Mouse (Mus musculus) cerebellum, adult 9-10 months (tissue): ENCODE data around the gene Lpin1.
A peak's percentile ranks its signal among the peaks of the same experiment; 100 is the strongest.

Source experiments
- DNase-seq: peaks from one replicate; pipeline ENCODE4 v3.0.0; 2022

The Lpin1 gene

DNA sequence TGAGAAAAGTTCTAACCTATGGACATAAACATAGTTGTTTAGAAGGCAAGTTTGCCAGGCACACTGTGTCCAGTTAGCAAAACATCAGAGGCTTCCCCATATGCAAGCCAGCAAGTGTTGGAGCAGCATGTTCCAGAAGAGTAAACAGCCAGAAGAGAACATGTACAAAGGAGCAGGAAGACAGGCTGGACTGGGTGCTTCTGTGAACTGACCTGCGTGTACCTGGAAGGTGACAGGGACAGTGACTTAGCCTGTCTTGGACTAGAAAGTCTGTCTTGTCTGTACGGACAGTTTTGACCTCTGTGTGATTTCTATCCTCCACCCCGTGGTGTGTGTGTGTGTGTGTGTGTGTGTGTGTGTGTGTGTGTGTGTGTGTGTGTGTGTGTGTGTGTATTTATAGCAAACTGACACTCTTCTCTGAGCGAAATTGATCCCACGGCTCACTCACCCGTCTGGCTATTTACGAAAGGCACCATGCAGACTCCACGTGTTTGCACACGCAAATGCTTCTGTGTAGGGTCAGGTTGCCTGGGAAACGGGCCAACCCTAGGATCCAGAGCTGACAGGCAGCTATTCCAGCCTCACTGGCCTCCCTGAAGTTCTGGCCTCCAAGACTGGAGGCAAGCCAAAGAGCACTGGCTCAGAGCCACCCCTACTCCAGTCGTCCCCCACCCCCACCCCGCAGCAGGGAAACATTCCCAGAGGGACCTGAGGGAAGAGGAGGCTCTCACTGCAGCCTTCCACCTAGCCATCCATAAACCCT is 7.9 kb upstream of the Lpin1 start:
- peak; percentile 44 for DNase-seq

DNA sequence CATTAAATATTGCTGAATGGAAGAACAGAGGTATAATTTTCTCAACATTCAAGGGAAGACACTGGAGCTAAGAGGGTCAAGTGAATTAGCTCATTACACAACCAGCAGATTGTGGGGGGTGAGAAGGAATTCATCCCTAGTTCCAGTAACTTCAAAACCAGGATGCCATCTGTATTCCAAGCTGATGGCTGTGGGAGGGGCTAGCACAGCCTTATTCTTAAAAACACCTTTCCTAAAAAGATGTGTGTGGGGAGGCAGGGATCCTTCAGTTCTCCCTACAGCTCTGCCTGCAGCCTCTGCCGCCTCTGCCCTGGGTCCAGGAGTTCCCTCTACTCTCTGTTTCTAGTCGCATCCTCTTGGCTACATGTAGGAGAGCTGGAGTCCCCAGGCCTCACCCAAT is 5.0 kb upstream of the Lpin1 start:
- no peak for DNase-seq

DNA sequence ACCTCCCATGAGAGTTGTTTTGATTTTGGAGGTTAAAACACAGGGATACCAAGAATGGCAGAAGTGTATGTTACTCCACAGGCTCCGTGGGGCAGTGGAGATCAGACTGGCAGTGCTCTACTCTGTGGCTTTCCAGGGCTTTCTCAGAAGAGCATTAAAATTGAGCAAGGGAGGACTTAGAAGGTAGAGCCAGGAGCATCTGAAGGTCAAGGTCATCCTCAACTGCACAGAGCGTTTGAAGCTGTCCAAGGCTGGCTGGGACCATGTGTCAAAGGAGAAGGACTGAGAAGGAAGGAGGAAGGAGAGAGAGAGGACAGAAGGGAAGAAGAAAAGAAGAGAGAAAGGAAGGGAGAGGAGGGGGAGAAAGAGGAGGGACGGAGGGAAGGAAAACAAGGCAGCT is 3.8 kb upstream of the Lpin1 start:
- DNase-seq: no peak

DNA sequence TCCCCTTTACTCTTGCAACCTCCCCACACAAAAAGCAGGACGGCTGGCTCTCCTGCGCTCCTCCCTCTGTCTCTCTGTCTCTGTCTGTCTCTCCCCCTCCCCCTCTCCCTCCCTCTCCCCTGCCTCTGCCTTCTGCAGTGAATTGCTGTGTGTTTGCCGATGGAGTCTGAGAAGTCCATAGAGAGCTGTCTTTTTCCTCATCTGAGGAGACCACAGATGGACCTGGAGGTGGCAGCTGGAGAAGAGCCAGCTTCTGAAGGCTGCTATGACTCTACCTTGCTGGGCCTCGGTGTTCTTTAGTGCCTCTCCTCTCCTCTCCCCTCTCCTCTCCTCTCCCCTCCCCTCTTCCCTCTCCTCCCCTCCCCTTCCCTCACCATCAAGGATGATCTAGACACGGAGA is 5.1 kb downstream of the Lpin1 start:
- DNase-seq: no peak

DNA sequence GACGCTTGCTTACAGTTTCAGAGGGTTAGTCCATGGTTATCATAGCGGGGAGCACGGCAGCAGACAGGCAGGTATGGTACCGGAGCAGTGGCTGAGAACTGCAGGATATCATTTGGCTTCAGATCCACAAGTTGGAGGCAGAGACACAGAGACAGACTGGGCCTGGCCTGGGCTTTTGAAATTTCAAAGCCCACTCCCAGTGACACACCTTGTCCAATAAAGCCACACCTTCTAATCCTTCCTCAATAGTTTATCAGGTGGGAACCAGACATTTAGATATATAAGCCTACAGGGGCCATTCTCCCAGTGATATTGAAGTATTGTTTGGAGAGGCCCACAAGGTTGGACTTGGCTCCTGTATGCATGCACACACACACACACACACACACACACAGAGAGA is 8.5 kb downstream of the Lpin1 start:
- no peak for DNase-seq

DNA sequence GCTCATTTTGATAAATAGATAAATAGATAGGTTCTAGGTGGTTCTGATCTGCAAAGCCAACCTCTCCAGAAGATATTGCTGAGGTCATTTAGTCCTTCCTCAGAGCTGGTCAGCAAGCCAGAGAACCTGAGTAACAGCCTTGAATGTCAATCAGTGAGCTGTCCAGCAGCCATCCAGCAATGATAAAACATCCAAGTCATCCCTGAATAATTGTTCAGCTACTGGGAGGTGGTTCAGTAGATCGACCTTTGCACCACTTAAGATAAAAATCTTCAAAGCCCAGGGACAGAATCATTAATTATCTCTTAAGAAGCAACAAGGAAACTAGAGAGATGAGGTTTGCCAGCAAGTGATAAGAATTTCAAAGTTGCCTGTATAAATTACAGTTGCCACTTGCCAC is 10.4 kb downstream of the Lpin1 start:
- DNase-seq: no peak

DNA sequence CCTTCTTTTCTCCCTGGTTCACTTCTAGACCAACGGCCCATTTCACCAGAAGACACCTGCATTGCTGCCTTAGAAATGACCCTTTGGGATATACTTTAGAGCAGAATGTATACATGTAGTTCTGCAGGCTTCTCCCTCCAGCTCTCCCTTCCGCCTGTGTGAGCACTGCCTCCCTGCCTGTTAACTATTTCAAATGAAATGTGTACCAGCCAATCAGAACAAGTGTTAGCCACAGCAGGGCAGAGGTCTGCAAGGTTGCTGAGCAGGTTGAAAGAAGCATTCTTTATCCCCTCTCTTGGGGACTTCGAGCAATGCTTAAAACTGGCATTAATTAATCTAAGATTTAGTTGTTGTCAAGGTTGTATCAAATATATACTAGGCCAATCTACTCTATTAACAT is 11.4 kb downstream of the Lpin1 start:
- no peak for DNase-seq

DNA sequence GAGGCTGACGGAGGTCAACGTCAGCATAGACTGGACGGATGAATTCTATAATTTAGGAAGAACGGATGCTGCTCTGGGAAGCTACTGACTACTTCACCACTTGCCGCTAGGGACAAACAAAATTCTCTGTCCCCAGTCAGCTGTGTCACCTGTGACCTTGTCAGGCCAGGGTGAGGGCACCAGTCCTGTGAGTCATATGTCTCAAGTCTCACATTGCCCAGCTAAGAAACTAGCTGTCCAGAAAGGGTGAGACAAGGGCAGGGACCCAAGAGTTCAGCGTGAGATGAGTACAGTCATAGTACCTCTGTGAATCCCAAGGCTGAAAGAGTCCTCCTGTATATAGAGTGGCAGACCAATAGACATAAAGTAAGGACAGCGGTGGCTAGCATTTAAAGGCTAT is 17.0 kb downstream of the Lpin1 start:
- DNase-seq: no peak

DNA sequence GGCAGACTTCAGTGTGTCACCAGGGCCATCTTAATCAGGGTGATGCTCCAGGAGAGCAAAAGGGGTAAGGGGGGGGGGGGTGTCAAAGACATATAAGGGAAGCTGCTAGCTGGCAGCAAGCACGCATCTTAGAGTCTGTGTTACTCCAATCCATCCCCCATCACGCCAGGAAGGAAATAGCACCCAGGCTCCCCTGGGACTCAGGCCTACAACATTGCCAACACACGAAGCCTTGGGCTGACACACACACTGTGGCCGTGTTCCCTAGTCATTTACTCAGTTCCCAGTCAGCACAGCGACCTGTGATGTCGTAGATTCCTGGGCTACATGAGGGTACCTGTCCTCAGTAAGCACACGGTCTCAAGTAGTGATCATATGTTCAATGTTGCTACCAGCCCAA is 17.8 kb downstream of the Lpin1 start:
- no peak for DNase-seq

DNA sequence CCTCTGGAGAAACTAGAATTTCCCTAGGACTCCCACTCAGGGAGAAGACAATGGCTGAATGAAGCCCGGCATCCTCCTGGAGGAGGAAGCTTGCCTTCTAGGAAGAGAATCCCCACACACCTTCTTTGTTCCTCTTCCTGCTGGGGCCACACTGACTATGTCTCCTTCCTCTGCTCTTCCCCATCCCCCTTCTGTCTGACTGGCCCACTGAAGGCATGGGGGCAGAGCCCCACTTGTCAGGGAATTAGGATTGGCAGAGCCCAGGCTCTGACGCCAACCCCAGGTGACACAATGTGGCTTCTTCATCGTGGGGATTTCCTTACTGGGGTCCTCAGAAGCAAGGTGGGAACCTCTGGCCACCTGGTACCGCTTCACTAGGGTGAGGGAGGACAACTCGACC is 18.3 kb downstream of the Lpin1 start:
- DNase-seq: no peak

DNA sequence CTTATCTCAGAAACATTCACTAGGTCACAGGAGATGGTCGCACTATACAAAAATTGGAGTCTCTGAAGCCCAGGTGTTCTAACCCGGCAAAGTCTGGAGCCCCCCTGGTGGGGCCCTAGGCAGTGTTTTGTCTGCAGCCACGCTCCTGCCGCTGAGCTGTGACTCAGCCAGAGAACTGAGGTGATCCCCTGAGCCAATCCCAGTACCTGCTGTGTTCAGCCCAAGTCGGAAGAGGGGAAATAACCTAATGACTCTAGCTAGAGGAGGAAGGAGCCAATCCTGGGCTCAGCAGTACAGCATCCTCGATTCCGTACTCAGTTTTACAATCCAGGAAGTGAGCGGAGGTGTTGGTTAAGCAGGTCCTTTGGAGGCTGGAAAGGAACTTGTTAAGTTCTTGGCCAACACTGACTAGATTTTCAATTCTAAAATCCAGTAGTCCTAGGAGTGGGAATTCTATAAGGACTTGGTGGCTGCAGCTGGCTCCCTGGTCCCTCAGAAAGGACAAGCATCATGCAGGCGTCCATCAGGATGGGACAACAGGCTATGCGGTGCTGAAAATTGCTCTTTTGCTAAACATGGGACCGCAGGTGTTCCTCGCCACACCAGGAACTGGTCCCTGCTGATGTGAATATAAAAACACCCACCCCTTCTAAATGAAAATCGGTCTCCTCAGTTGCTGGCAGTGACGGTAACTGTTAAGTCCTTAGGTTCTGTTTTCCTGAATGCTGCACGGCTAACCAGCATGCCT is 19.1 kb downstream of the Lpin1 start:
- DNase-seq: peak; percentile 84

DNA sequence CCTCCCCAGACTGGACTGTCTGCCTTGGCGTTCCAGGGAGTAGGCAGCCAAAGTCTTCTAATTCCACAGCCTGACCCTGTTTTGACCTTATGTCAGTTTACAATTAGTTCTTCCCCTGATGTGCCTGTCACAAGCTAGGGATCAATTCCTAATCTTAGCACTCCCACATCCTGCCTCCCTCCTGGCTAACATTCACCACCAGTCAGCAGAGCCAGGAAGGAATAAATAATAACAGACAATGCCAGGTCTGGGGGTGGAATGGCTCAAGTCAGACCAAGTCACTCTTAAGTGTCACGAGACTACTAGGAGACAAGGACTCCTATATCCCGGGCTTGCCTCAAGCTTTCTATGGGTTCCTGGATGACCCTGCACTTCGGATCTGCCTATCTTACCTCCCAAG is 20.8 kb downstream of the Lpin1 start:
- peak; percentile 54 for DNase-seq

DNA sequence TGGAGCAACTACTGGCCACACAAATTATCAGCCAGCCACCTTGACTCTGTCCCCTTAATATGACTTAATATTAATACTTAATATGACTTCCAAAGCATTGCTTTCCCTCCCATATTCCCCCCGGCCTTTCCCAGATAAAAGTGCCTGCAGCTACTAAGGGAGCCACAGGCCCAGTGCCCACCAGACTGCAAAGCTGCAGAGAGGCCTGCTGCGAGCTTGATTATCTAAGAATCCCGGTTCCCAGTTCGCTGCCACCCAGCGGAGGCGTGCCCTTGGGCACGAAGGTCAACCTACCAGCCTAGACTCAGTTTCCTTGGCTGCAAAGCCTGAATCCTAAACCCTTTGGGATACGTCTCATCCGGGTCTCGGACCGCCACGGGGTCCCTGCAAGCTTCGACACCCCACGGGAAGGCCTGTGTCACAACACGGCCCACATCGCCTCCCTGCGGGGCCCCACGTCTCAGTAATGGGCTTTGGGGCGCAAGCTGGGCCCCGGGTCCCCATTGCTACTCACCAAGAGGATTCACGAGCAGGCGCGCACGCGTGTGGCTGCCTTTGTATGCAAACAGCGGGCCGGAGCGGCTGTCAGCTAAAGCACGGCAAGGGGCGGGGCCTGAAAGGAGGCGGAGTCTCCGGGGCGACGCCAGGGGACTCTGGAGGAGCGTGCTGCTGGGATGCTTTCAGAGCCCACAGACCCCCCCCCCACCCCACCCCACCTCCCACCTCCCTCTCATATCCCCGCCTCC is 21.4 kb downstream of the Lpin1 start:
- DNase-seq: peak; percentile 91

DNA sequence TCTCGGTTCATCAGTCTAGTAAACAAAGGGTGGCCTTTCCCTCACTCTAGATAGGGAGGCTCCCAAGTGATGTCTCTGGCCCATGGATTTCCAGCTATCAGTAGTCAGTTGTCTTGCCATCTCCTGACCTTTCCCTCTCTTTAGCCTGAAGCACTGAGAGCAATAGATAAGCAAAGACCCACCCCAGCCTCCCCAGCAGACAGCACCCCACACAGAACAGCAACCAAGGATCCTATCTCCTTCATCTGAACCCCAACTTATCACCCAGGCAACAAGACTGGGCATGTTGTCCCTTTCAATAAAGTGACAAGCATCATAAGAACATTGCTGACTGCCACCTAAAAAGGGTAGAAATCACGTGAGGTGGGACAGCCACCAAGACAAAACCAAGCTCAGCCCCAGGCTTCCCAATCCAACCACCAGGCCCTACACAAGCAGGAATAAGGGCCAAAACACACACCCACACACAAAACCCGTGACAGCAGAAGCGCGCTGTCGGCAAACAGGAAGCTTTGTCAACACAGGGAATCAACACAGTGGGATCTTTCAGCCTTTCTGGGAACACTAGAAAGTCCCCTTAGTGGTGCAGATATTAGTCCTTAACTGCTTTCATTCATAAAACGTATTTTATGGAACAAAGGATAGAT is 22.2 kb downstream of the Lpin1 start:
- DNase-seq: peak; percentile 59

DNA sequence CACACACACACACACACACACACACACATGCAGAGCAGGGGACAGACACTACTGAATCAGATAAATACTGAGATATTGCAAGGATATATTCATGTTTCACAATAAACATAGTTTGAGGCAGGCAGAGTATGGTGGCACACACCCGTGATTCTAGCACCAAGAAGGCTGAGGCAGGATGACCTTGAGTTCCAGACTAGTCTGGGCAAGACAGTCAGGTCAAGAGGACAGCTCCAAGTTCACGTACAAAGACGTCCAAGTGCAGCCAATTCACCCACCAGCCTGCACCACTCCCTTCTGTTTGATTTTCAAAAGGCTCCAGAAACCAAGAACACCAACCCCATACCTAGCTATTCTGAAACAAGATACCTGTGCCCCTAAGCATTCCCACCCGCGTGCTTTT is 23.0 kb downstream of the Lpin1 start:
- no peak for DNase-seq

DNA sequence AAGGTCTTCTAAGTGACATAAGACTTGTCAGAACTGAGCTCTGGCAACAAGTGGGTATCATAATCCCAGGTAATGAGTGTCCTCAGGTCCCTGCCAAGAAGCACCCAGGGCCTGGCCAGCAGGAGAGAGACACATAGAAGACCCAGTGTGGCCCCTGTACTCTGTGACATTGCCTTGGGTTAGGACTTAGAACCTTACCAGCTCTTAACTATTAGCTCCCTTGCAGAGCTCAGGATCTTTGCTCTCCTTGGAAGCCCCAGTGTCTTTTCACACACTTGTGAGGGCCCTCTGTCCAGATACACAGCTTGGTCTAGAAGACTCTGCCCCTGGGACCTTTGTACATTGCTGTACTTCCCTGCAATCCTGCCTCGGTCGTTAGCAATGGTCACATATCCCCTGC is 23.7 kb downstream of the Lpin1 start:
- no peak for DNase-seq

DNA sequence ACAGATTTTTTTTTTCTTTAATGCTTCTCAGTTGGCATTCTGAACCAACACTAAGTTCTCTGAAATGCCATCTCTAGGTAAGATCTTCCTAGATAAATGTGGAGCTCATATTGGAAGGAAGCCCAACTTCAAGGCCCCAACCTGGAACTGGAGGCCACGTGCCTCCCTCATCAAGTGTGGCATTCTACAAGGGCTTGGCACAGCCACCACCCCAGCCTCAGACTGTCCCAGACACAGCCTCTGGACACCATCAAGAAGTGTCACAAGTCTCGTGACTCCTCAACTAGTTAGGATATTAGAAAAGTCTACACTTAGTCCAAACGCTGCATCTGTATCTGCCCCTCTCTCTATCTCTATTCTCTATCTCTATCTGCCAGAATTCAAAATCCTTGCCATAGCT is 25.8 kb downstream of the Lpin1 start:
- no peak for DNase-seq

DNA sequence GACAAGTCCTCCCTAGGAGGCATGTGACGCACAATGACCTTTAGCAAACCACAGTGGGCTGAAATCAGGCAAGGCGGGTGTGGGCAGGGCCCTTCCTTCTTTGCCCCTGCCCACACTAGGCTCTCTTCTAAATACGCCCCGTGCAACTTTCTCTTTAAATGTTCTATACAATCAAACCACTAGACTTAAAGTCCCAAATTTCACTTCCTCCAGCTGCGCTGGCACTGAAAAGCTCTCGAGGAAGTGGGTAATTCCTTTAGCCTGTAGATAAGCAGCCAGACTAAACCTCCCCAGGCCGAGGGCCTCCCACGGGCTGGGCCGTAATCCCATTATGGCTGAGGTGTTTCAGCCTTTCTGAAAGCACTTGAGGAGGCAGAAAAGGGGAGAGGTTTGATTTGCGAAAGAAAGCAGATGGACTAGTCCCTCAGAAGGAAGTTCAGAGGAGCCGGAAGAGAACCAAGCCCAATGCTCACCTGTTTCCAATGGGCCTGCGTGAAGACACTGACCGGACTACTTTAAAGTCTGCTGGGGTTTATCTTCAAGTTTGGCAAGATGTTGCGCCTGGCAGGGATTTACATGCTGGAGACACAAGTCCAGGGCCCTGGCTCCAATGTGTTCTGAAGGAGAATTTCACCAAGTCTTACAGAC is 26.6 kb downstream of the Lpin1 start:
- no peak for DNase-seq

DNA sequence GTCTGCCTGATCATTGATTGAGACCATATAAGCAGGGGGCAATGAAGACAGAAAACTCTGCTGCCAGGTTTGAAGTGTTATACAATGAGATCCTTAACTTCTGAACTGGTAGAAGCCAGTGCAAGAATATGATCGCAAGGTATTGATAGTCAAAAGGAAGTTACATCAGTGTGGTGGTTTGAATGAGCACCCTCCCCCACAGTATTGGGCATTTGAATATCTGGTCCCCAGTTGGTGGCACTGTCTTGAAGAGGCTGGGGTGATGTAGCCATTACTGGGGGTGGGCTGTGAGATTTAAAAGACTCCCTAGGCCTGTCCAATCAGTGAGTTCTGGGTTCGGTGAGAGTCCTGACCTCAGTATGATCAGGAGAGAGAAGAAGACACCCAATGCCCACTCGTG is 27.5 kb downstream of the Lpin1 start:
- no peak for DNase-seq

DNA sequence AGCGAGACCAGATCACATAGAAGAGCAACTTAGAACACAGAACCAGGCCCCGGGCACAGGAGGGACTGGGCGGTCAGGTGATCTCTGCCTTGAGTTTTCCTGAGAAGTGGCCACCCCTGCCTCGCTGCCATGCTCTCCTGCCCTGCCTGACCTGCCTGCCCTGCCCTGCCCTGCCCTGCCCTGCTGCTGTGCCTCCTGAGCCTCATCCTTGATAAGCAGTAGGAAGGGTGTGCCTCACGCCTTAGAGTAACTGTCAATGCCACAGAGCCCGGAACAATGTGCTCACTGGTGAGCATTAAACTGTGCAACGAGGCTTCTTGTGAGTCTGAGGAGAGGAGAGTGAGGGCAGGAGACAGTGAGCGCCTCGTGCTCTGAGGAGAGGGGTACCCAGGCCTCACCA is 30.5 kb downstream of the Lpin1 start:
- no peak for DNase-seq

DNA sequence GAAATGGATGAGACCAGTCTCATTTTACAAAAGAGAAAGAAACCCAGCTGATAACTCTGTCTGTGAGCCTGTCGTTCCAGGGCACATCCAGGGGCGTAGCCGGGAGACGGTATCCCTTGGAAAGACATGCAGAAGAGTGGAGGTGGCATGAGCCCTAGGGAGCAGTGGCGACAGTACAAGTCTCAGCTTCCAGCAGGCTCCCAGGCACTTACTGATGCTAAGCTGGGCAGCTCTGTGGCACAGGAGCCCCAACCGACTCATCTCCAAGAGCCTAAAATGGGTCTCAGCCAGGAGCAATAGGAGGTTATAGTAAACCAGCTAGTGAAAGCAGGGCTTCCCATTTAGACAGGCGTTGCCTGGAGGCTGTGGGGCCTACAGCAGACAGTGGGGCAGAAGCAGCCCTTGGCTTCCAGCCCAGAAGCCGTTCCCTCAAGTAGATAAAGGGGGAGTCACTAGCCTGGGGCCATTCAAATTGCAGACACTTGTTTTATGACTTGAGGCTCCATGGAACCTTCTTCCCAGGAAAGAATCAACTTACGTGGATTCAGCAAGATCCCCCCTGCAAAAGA is 33.0 kb downstream of the Lpin1 start:
- DNase-seq: no peak

DNA sequence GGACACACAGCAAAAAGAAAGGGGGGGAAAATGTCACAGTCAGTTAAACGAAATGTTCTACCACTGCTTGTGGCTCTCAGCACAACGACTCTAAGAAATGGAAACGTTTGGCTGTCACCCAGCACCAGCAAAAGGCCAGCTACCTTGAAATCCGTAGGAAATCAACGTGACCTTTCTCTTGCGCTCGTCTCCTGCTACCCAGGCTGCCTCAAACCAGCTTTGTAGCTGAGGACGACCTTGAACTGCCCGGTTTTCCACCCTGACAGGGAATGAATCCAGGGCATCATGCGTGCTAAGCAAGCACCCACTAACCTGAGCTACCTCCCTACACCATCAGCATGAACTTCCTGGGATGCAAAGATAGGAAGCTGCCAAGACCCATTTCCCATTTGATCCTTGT is 39.5 kb downstream of the Lpin1 start:
- no peak for DNase-seq
